Mouse (Mus musculus): Measurements from ENCODE around the gene Gm26992. TPM values are rescaled to one million over a fixed set of nuclear protein-coding genes. Genes with fewer than 3 reads are reported as not detected.

Gm26992 gene
- not detected in 2 replicates for polyA plus RNA-seq (2012; rRNA removed; ENCODE audit: low replicate concordance)

DNA sequence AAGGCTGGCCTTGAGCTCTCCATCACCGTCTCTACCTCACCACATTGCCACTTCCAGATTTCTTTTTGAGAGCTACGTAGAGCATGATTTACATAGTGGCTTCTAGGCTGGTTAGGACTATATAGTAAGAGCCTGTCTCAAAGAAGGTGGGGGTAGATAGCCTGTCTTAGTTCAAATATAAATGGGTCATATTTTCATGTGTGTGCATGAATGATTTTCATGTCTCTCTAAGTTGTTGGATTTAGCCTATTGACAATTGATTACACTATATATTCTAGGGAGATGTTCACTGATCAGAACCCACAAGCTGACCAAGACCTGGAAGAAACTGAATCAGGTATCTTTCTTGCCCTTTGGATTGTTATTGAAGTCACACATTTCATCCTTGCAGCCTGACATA lies at the start of gene Gm26992:
Gene Gm26992 (plus strand): TSS at position 301 of the 400 bp plus-strand sequence.

DNA sequence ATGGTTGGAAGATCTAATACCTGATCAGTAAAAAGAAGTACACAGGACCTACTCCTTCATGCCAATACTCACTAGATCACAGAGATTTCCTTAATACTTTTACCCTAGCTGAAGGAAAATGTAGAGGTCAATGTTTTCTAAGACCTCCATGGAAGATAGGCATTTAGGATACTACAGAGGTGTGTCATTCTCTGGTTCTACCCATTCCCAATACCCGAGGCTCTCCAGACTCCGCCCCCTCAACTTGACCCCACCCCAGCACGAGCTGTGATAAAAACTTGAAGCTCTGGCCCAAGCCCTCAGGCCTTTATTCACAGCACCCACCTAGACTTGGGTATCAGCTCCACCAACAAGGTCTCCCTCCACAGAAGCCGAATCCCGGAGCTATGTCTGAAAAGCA lies 7.6 kb upstream of the Gm26992 start, which contains the start of gene Tsx:
Gene Tsx (plus strand): TSS at position 301 of the 400 bp plus-strand sequence.

Other genes with a start within 250 kb of the Gm26992 start
- 0.04 TPM in 1 of 2 replicates, not detected in the other for gene Nap1l2, start 235.4 kb upstream of the Gm26992 start, polyA plus RNA-seq (2012; rRNA removed; ENCODE audit: low replicate concordance)
- gene Cdx4, start 100.6 kb upstream of the Gm26992 start, polyA plus RNA-seq (2012; rRNA removed; ENCODE audit: low replicate concordance), result not detected in 2 replicates
- gene Chic1, start 65.5 kb upstream of the Gm26992 start, polyA plus RNA-seq (2012; rRNA removed; ENCODE audit: low replicate concordance), result 0.05 and 0.06 TPM in 2 replicates
- gene Tsx, start 7.5 kb upstream of the Gm26992 start, polyA plus RNA-seq (2012; rRNA removed; ENCODE audit: low replicate concordance), result not detected in 2 replicates
- not detected in 2 replicates for gene Zcchc13, start 208.6 kb downstream of the Gm26992 start, polyA plus RNA-seq (2012; rRNA removed; ENCODE audit: low replicate concordance)

Data from duodenum, adult 2 months (tissue).